Mouse (Mus musculus): ENCODE results near the gene Trnp1.

GRCm38 (mm10) chr4:133512972-133513371 is 14.6 kb upstream of the Trnp1 start:
- TF ChIP-seq CTCF (IDR thresholded peaks at IDR 0.05; ENCODE audit: low read depth) = peak; percentile 93
- no peak for TF ChIP-seq EP300 (IDR thresholded peaks at IDR 0.05; ENCODE audit: low read depth)
